Mouse (Mus musculus) spleen, adult 2 months (tissue): ENCODE measurements around the gene Tmem35b. TPM values are rescaled to one million over a fixed set of nuclear protein-coding genes. Genes with fewer than 3 reads are reported as not detected.

Experiments
- DNase-seq, 2 experiments: peaks; one replicate each; pipeline versions ENCODE4 v3.0.0 to v3.0.0-alpha.2; 2012 to 2021; ENCODE audit warnings: low spot score in 2 of 2, low read depth in 1 of 2
- H3K27ac ChIP-seq: fragments of 200-500 bp; 2 replicates; pipeline ENCODE4 v1.5.1; 2012; ENCODE audit warnings: low read length, inconsistent platforms; ENCODE audit not compliant: insufficient read depth
- H3K27me3 ChIP-seq: fragments of 200-500 bp; 2 replicates; pipeline ENCODE4 v1.6.1; 2012; ENCODE audit warnings: mild to moderate bottlenecking, moderate library complexity, low read length, inconsistent platforms; ENCODE audit not compliant: control insufficient read depth, insufficient read depth
- H3K36me3 ChIP-seq: fragments of 200-500 bp; 2 replicates; pipeline ENCODE4 v1.6.1; 2012; ENCODE audit warnings: mild to moderate bottlenecking, low read length, inconsistent platforms; ENCODE audit not compliant: control insufficient read depth, insufficient read depth
- H3K4me1 ChIP-seq: fragments of 200-500 bp; 2 replicates; pipeline ENCODE4 v1.6.1; 2011; ENCODE audit warnings: inconsistent platforms; ENCODE audit not compliant: control insufficient read depth, insufficient read depth, insufficient read length
- H3K4me3 ChIP-seq: fragments of 200-500 bp; 2 replicates; pipeline ENCODE4 v1.5.1; 2011; ENCODE audit warnings: mild to moderate bottlenecking, inconsistent platforms; ENCODE audit not compliant: insufficient read depth, insufficient read length; ENCODE audit errors: extremely low read depth
- CTCF ChIP-seq: fragments of 200-500 bp; IDR thresholded peaks from 2 replicates; pipeline ENCODE4 v1.5.1; 2011; ENCODE audit warnings: mild to moderate bottlenecking, inconsistent platforms; ENCODE audit not compliant: insufficient read depth, insufficient read length, insufficient replicate concordance; ENCODE audit errors: extremely low read depth
- POLR2A ChIP-seq: fragments of 200-500 bp; IDR thresholded peaks from 2 replicates; pipeline ENCODE4 v1.6.1; 2011; ENCODE audit warnings: low read depth, low read length, inconsistent platforms
- WGBS: fragments of 180-500 bp; shearing (Covaris S2); methylation state at CpG from one replicate; pipeline ENCODE4 v1.1.7; 2018; 5-methylcytosine and 5-hydroxymethylcytosine counted together
- polyA plus RNA-seq: library from polyadenylated mRNA; depleted of rRNA; stranded (reverse); fragments of >200 nt; gene quantifications from 2 replicates; pipeline ENCODE4 v1.2.3, GENCODE M21; 2012; rRNA removed

The Tmem35b gene
- polyA plus RNA-seq, 1 experiment = 9.2 TPM

GRCm38 (mm10) chr4:127178671-127179070, 55.2 kb downstream of the Tmem35b start:
- WGBS = 45% methylated on average over 9 of the region's 9 CpGs
- Histone ChIP-seq H3K27me3 (peaks cover 2% of the 10 kb centered on the region; the same call in 1 of the 2 replicates), H3K4me3 (no peak overlapping the region), H3K4me1 (peaks cover 2% of the 10 kb centered on the region; the same call in 1 of the 2 replicates), H3K27ac (no peak overlapping the region), H3K36me3 (no peaks in the 10 kb centered on the region)
- TF ChIP-seq CTCF (no peak), POLR2A (no peak)
- no peak for DNase-seq

Other genes starting within 250 kb of the Tmem35b start
- gene Zmym4, start 155.6 kb upstream of the Tmem35b start, polyA plus RNA-seq = 2.5 TPM in 2 replicates
- gene Sfpq, start 102.4 kb upstream of the Tmem35b start, polyA plus RNA-seq = 51.4 and 71.4 TPM in 2 replicates
- gene Zmym1, start 62.5 kb upstream of the Tmem35b start, polyA plus RNA-seq = 1.0 and 1.3 TPM in 2 replicates
- gene Zmym6, start 46.3 kb upstream of the Tmem35b start, polyA plus RNA-seq = 2.5 and 3.1 TPM in 2 replicates
- gene Dlgap3, start 45.5 kb downstream of the Tmem35b start, polyA plus RNA-seq = 0.85 and 1.1 TPM in 2 replicates
- 19.3 and 28.6 TPM in 2 replicates for gene Smim12, start 120.1 kb downstream of the Tmem35b start, polyA plus RNA-seq
- 15.4 and 18.1 TPM in 2 replicates for gene Gja4, start 190.3 kb downstream of the Tmem35b start, polyA plus RNA-seq
- gene Gjb3, start 207.2 kb downstream of the Tmem35b start, polyA plus RNA-seq = 0.08 and 0.13 TPM in 2 replicates
- not detected in 2 replicates for gene Gjb4, start 230.4 kb downstream of the Tmem35b start, polyA plus RNA-seq
- 0.29 TPM in 1 of 2 replicates, not detected in the other for gene Gjb5, start 234.5 kb downstream of the Tmem35b start, polyA plus RNA-seq